Mouse (Mus musculus) spleen, adult 2 months (tissue): ENCODE data around the gene Foxl1. TPM values are rescaled to one million over a fixed set of nuclear protein-coding genes. Genes with fewer than 3 reads are reported as not detected.

Experiments
- DNase-seq, 2 experiments: peaks; one replicate each; pipeline versions ENCODE4 v3.0.0 to v3.0.0-alpha.2; 2012 to 2021; ENCODE audit warnings: low spot score in 2 of 2, low read depth in 1 of 2
- H3K27ac ChIP-seq: fragments of 200-500 bp; 2 replicates; pipeline ENCODE4 v1.5.1; 2012; ENCODE audit warnings: low read length, inconsistent platforms; ENCODE audit not compliant: insufficient read depth
- H3K27me3 ChIP-seq: fragments of 200-500 bp; 2 replicates; pipeline ENCODE4 v1.6.1; 2012; ENCODE audit warnings: mild to moderate bottlenecking, moderate library complexity, low read length, inconsistent platforms; ENCODE audit not compliant: control insufficient read depth, insufficient read depth
- H3K36me3 ChIP-seq: fragments of 200-500 bp; 2 replicates; pipeline ENCODE4 v1.6.1; 2012; ENCODE audit warnings: mild to moderate bottlenecking, low read length, inconsistent platforms; ENCODE audit not compliant: control insufficient read depth, insufficient read depth
- H3K4me1 ChIP-seq: fragments of 200-500 bp; 2 replicates; pipeline ENCODE4 v1.6.1; 2011; ENCODE audit warnings: inconsistent platforms; ENCODE audit not compliant: control insufficient read depth, insufficient read depth, insufficient read length
- H3K4me3 ChIP-seq: fragments of 200-500 bp; 2 replicates; pipeline ENCODE4 v1.5.1; 2011; ENCODE audit warnings: mild to moderate bottlenecking, inconsistent platforms; ENCODE audit not compliant: insufficient read depth, insufficient read length; ENCODE audit errors: extremely low read depth
- CTCF ChIP-seq: fragments of 200-500 bp; IDR thresholded peaks from 2 replicates; pipeline ENCODE4 v1.5.1; 2011; ENCODE audit warnings: mild to moderate bottlenecking, inconsistent platforms; ENCODE audit not compliant: insufficient read depth, insufficient read length, insufficient replicate concordance; ENCODE audit errors: extremely low read depth
- POLR2A ChIP-seq: fragments of 200-500 bp; IDR thresholded peaks from 2 replicates; pipeline ENCODE4 v1.6.1; 2011; ENCODE audit warnings: low read depth, low read length, inconsistent platforms
- WGBS: fragments of 180-500 bp; shearing (Covaris S2); methylation state at CpG from one replicate; pipeline ENCODE4 v1.1.7; 2018; 5-methylcytosine and 5-hydroxymethylcytosine counted together
- polyA plus RNA-seq: library from polyadenylated mRNA; depleted of rRNA; stranded (reverse); fragments of >200 nt; gene quantifications from 2 replicates; pipeline ENCODE4 v1.2.3, GENCODE M21; 2012

Gene Foxl1
- polyA plus RNA-seq, 1 experiment = not detected

DNA sequence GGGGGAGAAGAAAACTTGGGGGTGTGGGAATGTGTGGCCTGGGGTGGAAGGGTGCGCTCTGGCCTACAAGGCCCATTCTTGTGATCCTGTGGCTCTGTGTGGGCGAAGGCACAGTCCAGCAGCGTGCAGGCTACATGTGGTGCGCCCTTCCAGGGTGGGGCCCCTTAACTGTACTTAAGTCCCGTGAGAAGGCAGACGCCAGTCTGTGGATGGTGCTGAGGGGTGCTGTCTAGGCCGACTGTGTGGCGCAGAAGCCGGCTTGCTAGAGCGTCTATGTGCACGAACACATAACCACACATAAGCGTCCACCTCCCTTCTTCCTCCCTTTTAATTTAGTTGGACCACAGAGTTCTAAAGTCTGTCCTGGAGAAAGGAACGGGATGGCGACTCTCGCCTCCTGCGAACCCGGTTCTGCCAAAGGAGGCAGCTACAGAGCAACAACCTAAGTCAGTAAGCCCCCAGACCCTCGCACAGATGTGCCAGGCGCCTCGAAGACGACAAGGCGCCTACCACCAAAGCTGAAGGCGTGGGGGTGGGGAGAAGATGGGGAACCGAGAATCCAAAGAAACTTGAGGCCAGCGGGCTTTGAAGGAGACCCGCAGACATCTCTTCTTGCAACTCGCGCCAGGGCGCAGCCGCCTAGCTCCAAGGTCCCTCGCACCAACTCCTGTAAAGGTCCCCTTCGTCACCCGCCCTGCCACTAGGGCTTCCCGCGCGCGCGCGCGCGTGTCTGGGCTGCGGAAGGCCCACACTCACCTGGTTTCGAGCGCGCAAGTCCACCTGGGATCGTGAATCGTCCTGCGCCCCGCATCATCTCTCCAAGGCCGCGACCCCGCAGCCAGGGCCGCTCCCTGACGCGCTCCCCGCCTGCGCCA, 45.3 kb upstream of the Foxl1 start:
- no peak for TF ChIP-seq POLR2A
- no peak for TF ChIP-seq CTCF
- no peak overlapping the region for H3K27ac ChIP-seq
- peaks cover 4% of the 10 kb centered on the region; the same call in 1 of the 2 replicates for H3K4me1 ChIP-seq
- no peak overlapping the region for H3K4me3 ChIP-seq
- WGBS = 5% methylated on average over 54 of the region's 57 CpGs
- H3K27me3 ChIP-seq = peaks cover 30% of the 10 kb centered on the region
- DNase-seq = no peak
- H3K36me3 ChIP-seq = no peaks in the 10 kb centered on the region

DNA sequence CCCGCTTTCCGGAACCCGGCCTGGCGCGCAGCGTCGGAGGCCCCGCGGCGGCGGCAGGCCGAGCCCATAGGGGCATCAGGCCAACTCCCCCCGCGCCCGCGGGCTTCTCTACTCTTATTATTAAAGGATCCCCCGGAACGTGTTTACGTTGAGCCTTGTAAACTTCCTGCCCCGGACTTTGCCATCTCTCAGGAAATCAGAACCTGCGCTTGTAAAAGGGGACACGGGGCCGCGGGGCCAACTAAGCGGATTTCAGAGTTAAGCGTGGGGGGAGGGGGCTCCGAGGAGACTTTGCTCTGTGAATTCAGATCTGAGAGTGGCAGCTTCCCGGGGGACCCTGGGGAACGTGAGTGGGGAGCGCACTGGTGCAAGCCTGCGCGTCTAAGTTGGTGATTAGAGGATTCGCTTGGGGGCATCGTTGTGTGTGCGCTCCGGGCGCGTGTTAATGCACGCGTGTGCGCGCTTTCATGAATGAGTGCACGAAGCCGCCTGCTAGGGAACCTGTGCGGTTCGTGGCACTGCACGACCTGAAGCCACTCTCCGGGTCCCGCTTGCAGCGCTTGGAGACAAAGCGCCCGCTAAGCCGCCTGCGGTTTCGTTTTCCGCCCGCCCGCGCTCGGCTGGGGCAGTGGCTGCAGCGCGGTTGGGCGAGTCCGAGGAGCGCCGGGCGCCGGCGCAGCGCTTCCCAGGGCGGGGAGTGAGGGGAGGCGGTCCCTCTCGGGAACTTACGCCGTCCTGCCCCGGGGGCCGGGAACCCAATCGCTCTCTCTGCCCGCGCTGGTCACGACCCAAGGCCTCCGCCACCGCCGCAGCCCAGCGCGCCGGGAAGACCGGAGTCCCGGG, 44.4 kb upstream of the Foxl1 start:
- TF ChIP-seq POLR2A (no peak), CTCF (no peak)
- Histone ChIP-seq H3K36me3 (no peaks in the 10 kb centered on the region), H3K4me1 (peaks cover 4% of the 10 kb centered on the region; the same call in 1 of the 2 replicates), H3K27me3 (peaks cover 30% of the 10 kb centered on the region), H3K27ac (no peak overlapping the region), H3K4me3 (peak overlapping the region; percentile 49; the same call in 1 of the 2 replicates)
- WGBS = 1% methylated on average over 89 of the region's 89 CpGs
- peak in 1 of 2 experiments; percentile 11 for DNase-seq

- H3K36me3 ChIP-seq = no peaks in the 10 kb centered on the region
- TF ChIP-seq POLR2A (no peak), CTCF (no peak)
Measured at GRCm38 (mm10) chr8:121083936-121084209, 43.9 kb upstream of the Foxl1 start.

GRCm38 (mm10) chr8:121084210-121084951, 43.4 kb upstream of the Foxl1 start, which contains the start of gene Foxf1:
Foxf1 (plus strand) TSS chr8:121084386.
- Histone ChIP-seq H3K36me3 (no peaks in the 10 kb centered on the region), H3K4me1 (peaks cover 4% of the 10 kb centered on the region; the same call in 1 of the 2 replicates), H3K27me3 (peaks cover 40% of the 10 kb centered on the region), H3K27ac (no peak within 1 kb of the TSS), H3K4me3 (peak within 1 kb of the TSS; percentile 49; the same call in 1 of the 2 replicates)
- DNase-seq = no peak
- no peak for TF ChIP-seq POLR2A
- TF ChIP-seq CTCF = no peak
- 2% methylated on average over 70 of the region's 83 CpGs for WGBS

More at GRCm38 (mm10) chr8:121083936-121084209, 43.9 kb upstream of the Foxl1 start:
- peaks cover 35% of the 10 kb centered on the region for H3K27me3 ChIP-seq
- peak overlapping the region; percentile 49; the same call in 1 of the 2 replicates for H3K4me3 ChIP-seq
- WGBS = 3% methylated on average over 14 of the region's 27 CpGs
- H3K27ac ChIP-seq = no peak overlapping the region
- no peak for DNase-seq
- peaks cover 4% of the 10 kb centered on the region; the same call in 1 of the 2 replicates for H3K4me1 ChIP-seq

DNA sequence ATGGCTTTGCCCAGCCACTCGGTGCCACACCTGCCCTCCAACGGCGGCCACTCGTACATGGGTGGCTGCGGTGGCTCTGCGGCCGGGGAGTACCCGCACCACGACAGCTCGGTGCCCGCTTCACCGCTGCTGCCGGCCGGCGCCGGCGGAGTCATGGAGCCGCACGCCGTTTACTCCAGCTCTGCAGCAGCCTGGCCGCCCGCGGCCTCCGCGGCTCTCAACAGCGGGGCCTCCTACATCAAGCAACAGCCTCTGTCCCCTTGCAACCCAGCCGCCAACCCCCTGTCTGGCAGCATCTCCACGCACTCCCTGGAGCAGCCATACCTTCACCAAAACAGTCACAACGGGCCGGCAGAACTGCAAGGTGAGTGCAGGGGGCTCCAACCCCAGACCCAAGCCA, 42.7 kb upstream of the Foxl1 start:
- DNase-seq = no peak
- H3K27me3 ChIP-seq = peaks cover 45% of the 10 kb centered on the region
- WGBS = 22% methylated on average over 30 of the region's 30 CpGs
- H3K27ac ChIP-seq = no peak overlapping the region
- TF ChIP-seq POLR2A (no peak), CTCF (no peak)
- H3K4me3 ChIP-seq = no peak overlapping the region
- peaks cover 4% of the 10 kb centered on the region; the same call in 1 of the 2 replicates for H3K4me1 ChIP-seq
- H3K36me3 ChIP-seq = no peaks in the 10 kb centered on the region

DNA sequence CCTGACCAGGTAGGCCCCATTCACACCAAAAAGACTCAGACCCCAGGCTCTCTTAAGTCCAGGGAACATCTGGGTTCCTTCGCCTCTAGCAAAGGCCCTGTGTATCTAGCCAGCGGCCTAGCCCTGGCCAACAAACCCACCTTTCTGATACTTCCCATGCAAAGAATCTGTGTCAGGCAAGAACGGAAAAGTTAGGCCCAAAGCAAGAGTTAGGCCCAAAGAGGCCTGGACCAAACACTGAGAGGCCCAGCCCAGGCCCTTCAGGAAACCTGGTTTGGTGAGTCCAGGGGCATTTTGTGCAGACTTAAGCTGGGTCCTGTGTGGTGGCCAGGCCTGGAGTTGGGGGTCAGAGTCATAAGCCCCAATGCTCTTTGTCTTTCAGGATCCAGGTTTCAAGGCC, 42.2 kb upstream of the Foxl1 start:
- peaks cover 49% of the 10 kb centered on the region for H3K27me3 ChIP-seq
- WGBS = 88% methylated on average over 3 of the region's 3 CpGs
- peaks cover 4% of the 10 kb centered on the region; the same call in 1 of the 2 replicates for H3K4me1 ChIP-seq
- DNase-seq = no peak
- H3K27ac ChIP-seq = no peak overlapping the region
- H3K4me3 ChIP-seq = no peak overlapping the region
- no peak for TF ChIP-seq CTCF
- no peak for TF ChIP-seq POLR2A
- H3K36me3 ChIP-seq = no peaks in the 10 kb centered on the region
